Mouse (Mus musculus) kidney, adult 8-10 months (tissue): ENCODE measurements around the gene Ppfibp2.

Experiments used
- DNase-seq, 2 experiments: peaks; one replicate each; pipeline ENCODE4 v3.0.0; 2022

The Ppfibp2 gene

GRCm38 (mm10) chr7:107707650-107708049 lies 112.6 kb downstream of the Ppfibp2 start:
- no peak for DNase-seq

DNA sequence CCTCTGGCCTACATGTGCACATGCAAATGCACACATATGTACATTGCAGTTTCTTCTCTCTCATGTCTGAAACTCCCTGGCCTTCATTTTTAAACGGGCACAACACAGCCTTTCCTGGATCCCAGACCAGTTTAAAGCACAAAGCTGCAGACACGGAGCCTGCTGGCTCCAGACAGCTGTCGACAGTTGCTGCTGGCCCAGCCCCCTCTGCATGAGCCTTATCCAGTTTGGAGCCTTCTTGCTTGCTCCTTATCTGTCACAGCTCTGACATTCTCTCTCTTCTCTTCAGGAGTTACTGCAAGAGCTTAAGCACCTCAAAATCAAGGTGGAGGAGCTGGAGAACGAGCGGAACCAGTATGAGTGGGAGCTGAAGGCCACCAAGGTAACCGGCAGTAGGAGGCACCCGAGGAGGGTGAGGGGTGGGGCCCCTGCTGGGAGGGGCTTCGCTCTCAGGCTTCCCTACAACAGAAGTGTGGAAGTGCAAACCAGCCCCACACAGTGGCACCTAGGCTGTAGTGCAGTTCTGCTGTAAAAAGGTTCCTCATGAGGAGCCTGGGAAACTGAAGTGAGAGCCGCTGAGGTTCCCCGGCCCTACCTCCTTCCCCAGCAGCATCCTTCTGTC lies 113.6 kb downstream of the Ppfibp2 start:
- peak; percentile 70 to 75 for DNase-seq

GRCm38 (mm10) chr7:107712743-107713142 lies 117.7 kb downstream of the Ppfibp2 start:
- no peak for DNase-seq

DNA sequence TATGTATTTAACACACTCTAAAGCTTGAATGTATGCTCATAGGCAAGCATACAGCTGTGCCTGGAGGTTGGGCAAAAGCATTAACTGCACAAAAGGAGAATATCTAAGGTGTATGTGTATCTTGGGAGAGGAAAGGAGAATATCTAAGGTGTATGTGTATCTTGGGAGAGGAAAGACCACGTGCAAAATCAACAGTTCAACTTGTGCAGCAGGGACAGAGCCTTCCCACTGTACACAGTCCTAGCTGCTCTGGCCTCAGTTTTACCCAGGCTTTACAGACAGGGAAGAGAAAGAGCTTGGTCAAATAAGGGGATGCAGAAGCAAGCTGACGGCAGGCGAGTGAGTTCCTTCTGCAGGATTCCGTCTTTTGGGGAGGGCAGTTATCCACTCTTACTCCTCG lies 119.1 kb downstream of the Ppfibp2 start:
- no peak for DNase-seq

DNA sequence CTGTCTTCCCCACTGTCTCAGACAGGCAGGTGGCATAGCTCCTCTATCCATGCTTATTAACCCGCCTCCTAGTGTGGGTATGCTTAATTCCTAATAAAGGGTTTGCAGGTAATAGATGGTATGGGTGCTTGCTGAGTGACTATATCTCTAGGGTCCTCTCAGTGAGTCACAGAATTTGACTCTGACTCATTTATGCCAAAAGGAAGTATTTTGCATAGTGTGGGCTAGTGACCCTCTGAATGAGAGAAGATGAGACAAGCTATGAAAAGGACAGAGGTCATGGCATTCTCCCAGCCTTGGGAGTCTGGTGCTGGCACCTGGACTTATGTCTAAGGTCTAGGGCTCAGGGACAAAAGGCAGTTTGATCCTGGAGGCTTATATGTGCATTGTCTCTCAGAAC lies 125.8 kb downstream of the Ppfibp2 start:
- DNase-seq = no peak

- no peak for DNase-seq
Measured at GRCm38 (mm10) chr7:107722536-107722935, 127.5 kb downstream of the Ppfibp2 start.

- DNase-seq = peak in 1 of 2 experiments; percentile 12
Measured at GRCm38 (mm10) chr7:107727538-107727937, 132.5 kb downstream of the Ppfibp2 start.

DNA sequence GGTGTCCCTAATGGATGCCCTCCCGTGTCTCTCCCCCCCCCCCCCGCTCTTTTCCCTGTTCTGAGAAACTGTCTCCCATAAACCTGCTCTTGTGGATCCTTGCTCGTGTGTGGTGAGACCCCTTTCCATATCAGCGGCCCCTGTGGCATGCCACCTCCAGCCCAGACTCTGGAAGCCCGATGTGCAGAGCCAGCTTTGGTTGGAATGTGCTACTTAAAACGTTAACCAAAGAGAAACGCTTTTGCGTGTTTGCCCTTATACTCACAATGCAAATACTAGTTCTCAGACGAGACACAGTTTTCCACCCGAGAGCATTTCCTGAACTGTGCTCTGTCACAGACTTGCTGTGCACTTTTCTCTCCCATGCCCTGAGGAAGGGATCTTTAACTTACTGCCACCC lies 135.6 kb downstream of the Ppfibp2 start:
- no peak for DNase-seq

- no peak for DNase-seq
Measured at GRCm38 (mm10) chr7:107733162-107733561, 138.2 kb downstream of the Ppfibp2 start.

GRCm38 (mm10) chr7:107738726-107739125 lies 143.7 kb downstream of the Ppfibp2 start:
- no peak for DNase-seq

- no peak for DNase-seq
Measured at GRCm38 (mm10) chr7:107742963-107743465, 148.0 kb downstream of the Ppfibp2 start.

DNA sequence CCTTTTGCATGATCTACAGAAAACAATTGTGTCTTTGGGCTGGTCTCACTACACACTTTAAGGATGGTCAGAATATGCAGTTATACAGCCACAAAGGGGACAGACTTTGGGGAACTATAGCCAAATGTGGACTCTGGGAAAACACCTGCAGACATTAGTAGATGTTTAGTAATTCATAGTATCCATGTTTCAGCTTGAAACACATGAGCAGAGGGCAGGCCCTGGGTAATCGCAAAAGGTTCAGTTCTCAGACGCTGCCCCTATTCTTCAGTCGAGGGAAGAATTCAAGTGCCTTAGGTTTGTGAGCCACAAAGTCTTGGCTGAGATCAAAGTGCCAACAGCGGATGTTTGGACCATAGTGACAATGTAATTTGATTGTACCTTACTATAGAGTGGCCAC lies 149.4 kb downstream of the Ppfibp2 start:
- no peak for DNase-seq

GRCm38 (mm10) chr7:107745111-107745510 lies 150.1 kb downstream of the Ppfibp2 start:
- DNase-seq = no peak

- DNase-seq = no peak
Measured at GRCm38 (mm10) chr7:107746036-107746435, 151.0 kb downstream of the Ppfibp2 start.

- no peak for DNase-seq
Measured at GRCm38 (mm10) chr7:107747476-107747875, 152.5 kb downstream of the Ppfibp2 start.

- DNase-seq = peak; percentile 27 to 41
Measured at GRCm38 (mm10) chr7:107747954-107748353, 152.9 kb downstream of the Ppfibp2 start.

DNA sequence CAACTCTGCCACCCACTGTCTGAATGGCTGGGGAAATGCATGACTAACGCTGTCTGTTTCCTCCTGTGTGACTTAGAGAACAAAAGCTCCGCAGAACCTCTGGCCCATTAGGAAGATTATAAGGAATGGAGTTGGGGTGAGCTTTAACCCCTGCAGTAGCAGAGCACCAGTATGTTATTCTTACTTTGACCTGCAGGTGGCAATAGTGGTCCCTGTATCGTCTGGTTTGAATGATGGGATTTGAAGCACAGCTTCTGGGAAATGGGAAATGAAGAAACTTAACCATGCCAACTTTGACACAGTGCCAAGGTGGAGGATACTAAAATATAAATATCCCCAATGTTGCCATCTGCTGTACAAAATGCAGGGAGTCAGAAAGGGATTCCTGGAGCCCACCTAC lies 154.3 kb downstream of the Ppfibp2 start:
- peak; percentile 8 to 25 for DNase-seq

DNA sequence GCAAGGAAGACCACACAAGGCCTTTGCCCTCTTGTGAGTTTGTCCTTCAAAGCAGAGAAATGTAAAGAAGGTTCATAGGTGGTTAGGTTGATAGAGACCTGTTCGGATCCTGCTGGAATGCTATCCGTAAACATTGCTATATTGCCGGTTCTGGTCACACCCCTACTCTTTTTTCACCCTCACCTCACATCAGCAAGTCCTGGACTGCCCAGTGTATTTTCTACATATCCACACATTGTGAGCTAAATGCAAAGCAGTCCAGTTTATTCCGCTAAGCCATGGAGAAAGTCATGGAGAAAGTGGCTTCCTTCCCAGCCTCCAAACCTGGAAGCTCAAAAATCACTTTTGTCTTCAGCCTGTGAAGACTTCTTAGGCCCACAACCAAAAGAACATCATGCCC lies 154.7 kb downstream of the Ppfibp2 start:
- DNase-seq = no peak

- DNase-seq = no peak
Measured at GRCm38 (mm10) chr7:107752031-107752520, 157.1 kb downstream of the Ppfibp2 start.

DNA sequence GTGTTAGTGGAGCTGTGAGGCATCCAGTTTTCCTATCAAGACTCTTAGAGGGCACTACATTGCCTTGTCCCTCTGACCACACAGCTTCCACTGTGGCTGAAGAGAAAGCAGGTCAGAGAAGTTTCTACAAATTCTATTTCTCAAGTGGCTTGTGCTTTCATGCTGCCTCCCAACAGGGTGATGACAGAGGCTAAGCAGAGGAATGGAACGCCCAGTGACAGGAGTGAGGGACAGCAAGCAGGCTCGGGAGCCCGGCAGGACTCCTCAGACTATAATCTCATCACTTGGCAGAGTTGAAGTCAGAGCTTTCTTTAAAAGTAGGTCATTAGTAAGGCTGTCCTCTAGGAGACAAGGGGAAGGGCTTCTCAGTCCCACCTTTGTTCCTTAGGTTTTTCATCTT lies 160.9 kb downstream of the Ppfibp2 start:
- DNase-seq = no peak

DNA sequence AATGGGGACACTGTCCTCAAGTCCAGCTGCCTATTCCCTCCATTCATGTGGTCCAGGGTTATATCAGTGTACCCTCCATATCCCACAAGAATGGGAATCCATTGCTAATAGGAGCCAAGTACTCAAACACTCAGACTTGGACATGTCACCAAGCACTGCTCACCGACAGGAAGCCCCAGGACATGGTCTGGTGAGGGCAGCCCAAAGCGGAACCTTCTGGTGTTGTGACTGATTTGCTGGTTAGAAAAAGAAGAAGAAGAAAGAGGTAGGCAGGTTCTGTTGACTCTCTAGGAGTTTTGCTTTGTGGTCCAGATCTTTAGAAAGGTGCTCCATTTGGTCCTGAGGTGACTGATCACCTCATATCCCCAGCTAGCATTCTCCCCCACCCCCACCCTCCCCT lies 161.7 kb downstream of the Ppfibp2 start:
- no peak for DNase-seq

GRCm38 (mm10) chr7:107757308-107758151 lies 162.5 kb downstream of the Ppfibp2 start, which contains the start of gene Cyb5r2:
Cyb5r2 (minus strand) TSS chr7:107758032.
- DNase-seq = no peak

GRCm38 (mm10) chr7:107770812-107771211 lies 175.8 kb downstream of the Ppfibp2 start:
- no peak for DNase-seq

GRCm38 (mm10) chr7:107778216-107778615 lies 183.2 kb downstream of the Ppfibp2 start:
- DNase-seq = no peak
